Mouse (Mus musculus) neural tube, embryonic 11.5 days (tissue): Measurements from ENCODE around the gene D930048N14Rik. TPM values are rescaled to one million over a fixed set of nuclear protein-coding genes. Genes with fewer than 3 reads are reported as not detected.
A peak's percentile ranks its signal among the peaks of the same experiment; 100 is the strongest.

Experiments used
- ATAC-seq: fragments of 200-750 bp; cut with Nextera tagmentation; 2 replicates; pipeline ENCODE4 v1.8.0; 2017; ENCODE audit warnings: moderate number of reproducible peaks, mild to moderate bottlenecking, moderate TSS enrichment, moderate library complexity; ENCODE audit not compliant: insufficient read depth, low FRiP score, low TSS enrichment
- DNase-seq: peaks from one replicate; pipeline ENCODE4 v3.0.0-alpha.2; 2015; ENCODE audit warnings: low spot score
- H3K27ac ChIP-seq: fragments of 300-500 bp; sonication (generic); 2 replicates; pipeline ENCODE4 v1.5.1; 2014; ENCODE audit warnings: low read depth, mild to moderate bottlenecking, low read length
- H3K27me3 ChIP-seq: fragments of 300-500 bp; sonication (generic); 2 replicates; pipeline ENCODE4 v1.6.1; 2014; ENCODE audit warnings: mild to moderate bottlenecking, low read length, mixed read lengths; ENCODE audit not compliant: control insufficient read depth, insufficient read depth
- H3K36me3 ChIP-seq: fragments of 300-500 bp; sonication (generic); 2 replicates; pipeline ENCODE4 v1.6.1; 2014; ENCODE audit warnings: mild to moderate bottlenecking, low read length, moderate library complexity, mixed read lengths; ENCODE audit not compliant: control insufficient read depth, insufficient read depth
- H3K4me1 ChIP-seq: fragments of 300-500 bp; sonication (generic); 2 replicates; pipeline ENCODE4 v1.6.1; 2014; ENCODE audit warnings: low read length, mixed read lengths; ENCODE audit not compliant: control insufficient read depth, insufficient read depth
- H3K4me2 ChIP-seq: fragments of 300-500 bp; sonication (generic); 2 replicates; pipeline ENCODE4 v1.6.1; 2014; ENCODE audit warnings: low read depth, mild to moderate bottlenecking, moderate library complexity
- H3K4me3 ChIP-seq: fragments of 300-500 bp; sonication (generic); 2 replicates; pipeline ENCODE4 v1.5.1; 2014; ENCODE audit warnings: low read depth, low read length
- H3K9ac ChIP-seq: fragments of 300-500 bp; sonication (generic); 2 replicates; pipeline ENCODE4 v1.6.1; 2014; ENCODE audit warnings: mild to moderate bottlenecking, low read length
- H3K9me3 ChIP-seq: fragments of 300-500 bp; sonication (generic); 2 replicates; pipeline ENCODE4 v1.6.1; 2016; ENCODE audit warnings: low read length; ENCODE audit not compliant: control insufficient read depth
- WGBS: fragments of 180-500 bp; shearing (Covaris S2); extraction: QIAGEN DNeasy Blood & Tissue Kit; methylation state at CpG from one replicate; pipeline ENCODE4 v1.1.7; 2014; 5-methylcytosine and 5-hydroxymethylcytosine counted together
- polyA plus RNA-seq: library from polyadenylated mRNA; unstranded; fragments of >200 nt; fragmentation: Nextera tagmentation; extraction: Ambion mirVana; gene quantifications from 2 replicates; pipeline ENCODE4 v1.2.1, GENCODE M21; 2014

Gene D930048N14Rik
- polyA plus RNA-seq, 1 experiment from 2014 or later, result 0.74 TPM

GRCm38 (mm10) chr11:51644217-51644616 is 6.5 kb upstream of the D930048N14Rik start:
- WGBS, result 78% methylated on average over 16 of the region's 16 CpGs

GRCm38 (mm10) chr11:51645293-51645692 is 5.5 kb upstream of the D930048N14Rik start:
- H3K36me3 ChIP-seq, result peaks cover 4% of the 10 kb centered on the region; the same call in 1 of the 2 replicates
- no peak for ATAC-seq
- H3K27ac ChIP-seq, result no peak overlapping the region

More at GRCm38 (mm10) chr11:51644217-51644616, 6.5 kb upstream of the D930048N14Rik start:
- Histone ChIP-seq H3K4me3 (no peak overlapping the region), H3K9ac (no peak overlapping the region), H3K27ac (no peak overlapping the region), H3K36me3 (peaks cover 4% of the 10 kb centered on the region; the same call in 1 of the 2 replicates), H3K4me1 (peaks cover 13% of the 10 kb centered on the region), H3K9me3 (no peaks in the 10 kb centered on the region), H3K4me2 (no peak overlapping the region), H3K27me3 (no peaks in the 10 kb centered on the region)
- ATAC-seq (no peak), DNase-seq (no peak)

GRCm38 (mm10) chr11:51646245-51646644 is 4.5 kb upstream of the D930048N14Rik start:
- H3K36me3 ChIP-seq, result peaks cover 4% of the 10 kb centered on the region; the same call in 1 of the 2 replicates
- peaks cover 9% of the 10 kb centered on the region; the same call in 1 of the 2 replicates for H3K27me3 ChIP-seq
- no peak overlapping the region for H3K4me3 ChIP-seq
- ATAC-seq (no peak), DNase-seq (no peak)
- H3K9me3 ChIP-seq, result no peaks in the 10 kb centered on the region
- no peak overlapping the region for H3K9ac ChIP-seq
- no peak overlapping the region for H3K4me2 ChIP-seq
- no peak overlapping the region for H3K27ac ChIP-seq
- peaks cover 19% of the 10 kb centered on the region for H3K4me1 ChIP-seq
- WGBS, result 84% methylated on average over 7 of the region's 7 CpGs

More at GRCm38 (mm10) chr11:51645293-51645692, 5.5 kb upstream of the D930048N14Rik start:
- 90% methylated on average over 13 of the region's 13 CpGs for WGBS
- peaks cover 9% of the 10 kb centered on the region; the same call in 1 of the 2 replicates for H3K27me3 ChIP-seq
- H3K4me1 ChIP-seq, result peaks cover 17% of the 10 kb centered on the region
- no peak for DNase-seq
- no peak overlapping the region for H3K4me3 ChIP-seq
- H3K9ac ChIP-seq, result no peak overlapping the region
- no peak overlapping the region for H3K4me2 ChIP-seq
- no peaks in the 10 kb centered on the region for H3K9me3 ChIP-seq

DNA sequence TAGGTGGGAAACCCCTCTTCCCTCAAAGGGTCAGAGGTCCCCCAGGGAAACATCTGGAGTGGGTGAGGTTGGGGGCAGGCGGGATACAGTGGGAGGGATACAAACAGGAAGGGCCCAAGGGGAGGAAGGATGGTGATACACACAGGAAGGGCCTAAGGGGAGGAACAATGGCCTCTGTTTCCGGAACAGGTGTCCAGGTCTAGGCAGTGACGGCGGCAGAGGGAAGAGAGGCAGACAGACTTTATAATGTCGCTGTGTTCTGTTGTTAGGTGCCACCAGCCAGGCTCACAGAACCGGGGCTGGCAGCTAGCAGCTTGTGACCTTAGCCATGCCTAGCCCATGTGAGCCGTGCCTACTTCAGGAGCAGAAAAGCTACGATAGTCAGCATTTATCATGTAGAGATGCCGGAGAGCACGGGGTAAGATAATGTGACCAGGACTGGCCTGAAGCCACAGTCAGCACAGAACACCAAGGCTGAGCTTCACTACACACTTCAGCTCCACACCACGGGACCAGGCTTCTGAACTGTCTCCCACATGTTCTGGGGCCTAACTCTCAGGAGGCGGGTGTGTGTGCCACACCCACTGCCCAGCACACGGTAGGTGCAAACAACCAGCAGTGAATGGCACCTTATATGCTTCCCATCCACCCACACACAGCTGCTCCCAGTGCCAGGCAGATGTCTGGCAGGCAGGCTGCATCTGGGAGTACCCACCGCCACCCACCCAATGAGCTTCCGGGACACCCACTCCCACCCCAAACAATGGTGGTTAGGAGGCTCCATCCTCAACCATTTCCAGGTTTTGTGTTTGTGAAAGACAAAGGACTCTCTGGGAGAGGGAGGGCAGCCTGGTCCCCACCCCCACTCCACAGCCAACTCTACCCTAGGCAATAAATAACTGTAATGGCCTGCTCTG is 3.7 kb upstream of the D930048N14Rik start:
- peaks cover 4% of the 10 kb centered on the region; the same call in 1 of the 2 replicates for H3K36me3 ChIP-seq
- ATAC-seq (no peak), DNase-seq (no peak)
- H3K4me1 ChIP-seq, result peaks cover 19% of the 10 kb centered on the region
- WGBS, result 62% methylated on average over 15 of the region's 15 CpGs
- peak overlapping the region; percentile 10; the same call in 1 of the 2 replicates for H3K9ac ChIP-seq
- H3K27ac ChIP-seq, result peak overlapping the region; percentile 34; the same call in 1 of the 2 replicates
- H3K9me3 ChIP-seq, result no peaks in the 10 kb centered on the region
- H3K27me3 ChIP-seq, result peaks cover 9% of the 10 kb centered on the region; the same call in 1 of the 2 replicates
- H3K4me2 ChIP-seq, result no peak overlapping the region
- H3K4me3 ChIP-seq, result no peak overlapping the region

- peak overlapping the region; percentile 95 for H3K4me2 ChIP-seq
- DNase-seq, result peak; percentile 76
- peak overlapping the region; percentile 20; the same call in 1 of the 2 replicates for H3K27ac ChIP-seq
- 8% methylated on average over 3 of the region's 3 CpGs for whole genome bisulfite sequencing
- no peak overlapping the region; the same call in 1 of the 2 replicates for H3K4me3 ChIP-seq
- H3K36me3 ChIP-seq, result peaks cover 4% of the 10 kb centered on the region; the same call in 1 of the 2 replicates
- no peaks in the 10 kb centered on the region for H3K9me3 ChIP-seq
- peaks cover 9% of the 10 kb centered on the region; the same call in 1 of the 2 replicates for H3K27me3 ChIP-seq
- peak; percentile 66; the same call in 1 of the 2 replicates for ATAC-seq
- H3K9ac ChIP-seq, result no peak overlapping the region
- peaks cover 19% of the 10 kb centered on the region for H3K4me1 ChIP-seq
These were observed 2.2 kb upstream of the D930048N14Rik start for GRCm38 (mm10) chr11:51648566-51648965.

- DNase-seq, result no peak
These were observed 1.5 kb upstream of the D930048N14Rik start for GRCm38 (mm10) chr11:51649111-51649888.

GRCm38 (mm10) chr11:51649889-51650199 is 910 bp upstream of the D930048N14Rik start:
- peaks cover 9% of the 10 kb centered on the region; the same call in 1 of the 2 replicates for H3K27me3 ChIP-seq
- peak overlapping the region; percentile 95 for H3K4me2 ChIP-seq
- peak overlapping the region; percentile 69 for H3K9ac ChIP-seq
- ATAC-seq (no peak), DNase-seq (peak; percentile 39)
- 0 out of 2 replicates have a peak, but pooled peaks cover 2% of the 10 kb centered on the region for H3K36me3 ChIP-seq
- peak overlapping the region; percentile 63 for H3K4me3 ChIP-seq
- no peak overlapping the region for H3K27ac ChIP-seq
- H3K4me1 ChIP-seq, result peaks cover 19% of the 10 kb centered on the region
- 1% methylated on average over 7 of the region's 7 CpGs for WGBS
- H3K9me3 ChIP-seq, result no peaks in the 10 kb centered on the region

More at GRCm38 (mm10) chr11:51649111-51649888, 1.5 kb upstream of the D930048N14Rik start:
- Histone ChIP-seq H3K27me3 (peaks cover 9% of the 10 kb centered on the region; the same call in 1 of the 2 replicates), H3K4me2 (peak overlapping the region; percentile 95), H3K27ac (no peak overlapping the region), H3K4me1 (peaks cover 19% of the 10 kb centered on the region), H3K9ac (no peak overlapping the region), H3K36me3 (peaks cover 4% of the 10 kb centered on the region; the same call in 1 of the 2 replicates), H3K9me3 (no peaks in the 10 kb centered on the region), H3K4me3 (peak overlapping the region; percentile 63)
- no peak for ATAC-seq
- 26% methylated on average over 11 of the region's 11 CpGs for WGBS

- no peak overlapping the region for H3K27ac ChIP-seq
- peaks cover 9% of the 10 kb centered on the region; the same call in 1 of the 2 replicates for H3K27me3 ChIP-seq
- H3K9me3 ChIP-seq, result no peaks in the 10 kb centered on the region
- H3K9ac ChIP-seq, result peak overlapping the region; percentile 69
- no peak for DNase-seq
- H3K4me1 ChIP-seq, result peaks cover 19% of the 10 kb centered on the region
- 0 out of 2 replicates have a peak, but pooled peaks have one; percentile 6 for ATAC-seq
- under 1% methylated on average over 29 of the region's 30 CpGs for WGBS
- H3K4me2 ChIP-seq, result peak overlapping the region; percentile 95
- peak overlapping the region; percentile 63 for H3K4me3 ChIP-seq
- H3K36me3 ChIP-seq, result 0 out of 2 replicates have a peak, but pooled peaks cover 1% of the 10 kb centered on the region
These were observed 493 bp upstream of the D930048N14Rik start for GRCm38 (mm10) chr11:51650261-51650660.
